Mouse (Mus musculus) cerebellum, postnatal 25 days (tissue): ENCODE results near the gene Fndc1.

ENCODE experiments used
- DNase-seq, 2 experiments: peaks; one replicate each; pipeline ENCODE4 v3.0.0; 2021; ENCODE audit warnings: mixed read lengths in 2 of 2

Fndc1 gene

GRCm38 (mm10) chr17:7816602-7817001 is 10.5 kb downstream of the Fndc1 start:
- DNase-seq: no peak

- DNase-seq: no peak
Observed at GRCm38 (mm10) chr17:7814433-7814832, 12.7 kb downstream of the Fndc1 start.

- DNase-seq: no peak
Observed at GRCm38 (mm10) chr17:7808043-7808442, 19.1 kb downstream of the Fndc1 start.

- no peak for DNase-seq
Observed at GRCm38 (mm10) chr17:7805105-7805504, 22.0 kb downstream of the Fndc1 start.

GRCm38 (mm10) chr17:7802483-7802882 is 24.6 kb downstream of the Fndc1 start:
- DNase-seq: no peak

GRCm38 (mm10) chr17:7799894-7800293 is 27.2 kb downstream of the Fndc1 start:
- no peak for DNase-seq

- no peak for DNase-seq
Observed at GRCm38 (mm10) chr17:7795584-7795983, 31.5 kb downstream of the Fndc1 start.

- DNase-seq: no peak
Observed at GRCm38 (mm10) chr17:7795168-7795567, 31.9 kb downstream of the Fndc1 start.

- no peak for DNase-seq
Observed at GRCm38 (mm10) chr17:7794093-7794492, 33.0 kb downstream of the Fndc1 start.

GRCm38 (mm10) chr17:7790512-7790911 is 36.6 kb downstream of the Fndc1 start:
- no peak for DNase-seq

- no peak for DNase-seq
Observed at GRCm38 (mm10) chr17:7774101-7774500, 53.0 kb downstream of the Fndc1 start.

GRCm38 (mm10) chr17:7759786-7760185 is 67.3 kb downstream of the Fndc1 start:
- DNase-seq: no peak

GRCm38 (mm10) chr17:7755001-7755400 is 72.1 kb downstream of the Fndc1 start:
- DNase-seq: no peak

- peak; percentile 21 to 40 for DNase-seq
Observed at GRCm38 (mm10) chr17:7753383-7753782, 73.7 kb downstream of the Fndc1 start.

GRCm38 (mm10) chr17:7749051-7749815 is 77.9 kb downstream of the Fndc1 start:
- no peak for DNase-seq

- no peak for DNase-seq
Observed at GRCm38 (mm10) chr17:7746841-7747240, 80.3 kb downstream of the Fndc1 start.

GRCm38 (mm10) chr17:7744976-7745375 is 82.1 kb downstream of the Fndc1 start:
- no peak for DNase-seq

- DNase-seq: peak in 1 of 2 experiments; percentile 5
Observed at GRCm38 (mm10) chr17:7740988-7741387, 86.1 kb downstream of the Fndc1 start.

GRCm38 (mm10) chr17:7722991-7723390 is 104.1 kb downstream of the Fndc1 start:
- DNase-seq: no peak

GRCm38 (mm10) chr17:7718886-7719285 is 108.2 kb downstream of the Fndc1 start:
- DNase-seq: no peak

- no peak for DNase-seq
Observed at GRCm38 (mm10) chr17:7717945-7718344, 109.2 kb downstream of the Fndc1 start.

- DNase-seq: no peak
Observed at GRCm38 (mm10) chr17:7713020-7713419, 114.1 kb downstream of the Fndc1 start.

- DNase-seq: no peak
Observed at GRCm38 (mm10) chr17:7707073-7707472, 120.0 kb downstream of the Fndc1 start.

GRCm38 (mm10) chr17:7690271-7690670 is 136.8 kb downstream of the Fndc1 start:
- no peak for DNase-seq
